Mouse (Mus musculus) cerebellum, adult 2 months (tissue): ENCODE results near the gene Lasp1.

ENCODE experiments used
- CTCF ChIP-seq: fragments of 200-500 bp; IDR thresholded peaks from 2 replicates; pipeline ENCODE4 v1.5.1; 2011; ENCODE audit warnings: low read depth, mild to moderate bottlenecking, control low read depth, low read length, moderate library complexity, borderline replicate concordance; ENCODE audit not compliant: insufficient read depth
- POLR2A ChIP-seq: fragments of 200-500 bp; IDR thresholded peaks from 2 replicates; pipeline ENCODE4 v1.6.1; 2011; ENCODE audit warnings: low read length, control low read depth, borderline replicate concordance; ENCODE audit not compliant: insufficient read depth

- TF ChIP-seq CTCF = no peak
- no peak for TF ChIP-seq POLR2A
Observed at GRCm38 (mm10) chr11:97842001-97842400, 43.2 kb downstream of the Lasp1 start.
